Mouse (Mus musculus) megakaryocyte progenitor cell, adult 5-6 weeks (primary cell): ENCODE data around the gene Zfp422. TPM values are rescaled to one million over a fixed set of nuclear protein-coding genes. Genes with fewer than 3 reads are reported as not detected.
"Not testable (repeated sequence)": the region's sequence is repeated elsewhere in the genome, so short reads cannot be mapped to it uniquely, and the experiment has no call there.

Experiments used
- ATAC-seq: replicated peaks from 2 replicates; pipeline ENCODE4 v1.8.0; 2016; ENCODE audit warnings: mild to moderate bottlenecking, moderate TSS enrichment, inconsistent platforms; ENCODE audit not compliant: poor library complexity
- total RNA-seq, 2 experiments: library from RNA; stranded (forward) in 1 of 2; stranded (reverse) in 1 of 2; fragments of 157-497, 149-512 nt in 1 of 2; fragments of 200-1000 nt in 1 of 2; gene quantifications; 2 replicates each; pipeline versions ENCODE4 v1.2.3 to v1.2.4; 2015 to 2017

Gene Zfp422
- total RNA-seq, 2 experiments from 2014 or later: 58.4 to 134 TPM

GRCm38 (mm10) chr6:116600969-116601368 lies 27.8 kb downstream of the Zfp422 start:
- not testable (repeated sequence) for ATAC-seq

GRCm38 (mm10) chr6:116584095-116584494 lies 44.7 kb downstream of the Zfp422 start, which contains the start of gene Olfr215:
Olfr215 (minus strand) TSS chr6:116584195.
- no peak for ATAC-seq

Other genes starting within 250 kb of the Zfp422 start
- 8.1 and 9.5 TPM in 2 replicates for gene Alox5, start 167.8 kb downstream of the Zfp422 start, total RNA-seq (2015)
- gene Alox5, start 167.8 kb downstream of the Zfp422 start, total RNA-seq (2017): 5.9 and 12.3 TPM in 2 replicates
- not detected in 2 replicates for gene Olfr211, start 139.9 kb downstream of the Zfp422 start, total RNA-seq (2015)
- gene Olfr211, start 139.9 kb downstream of the Zfp422 start, total RNA-seq (2017): not detected in 2 replicates
- 0.07 and 0.20 TPM in 2 replicates for gene Olfr212, start 122.5 kb downstream of the Zfp422 start, total RNA-seq (2015)
- not detected in 2 replicates for gene Olfr212, start 122.5 kb downstream of the Zfp422 start, total RNA-seq (2017)
- not detected in 2 replicates for gene Olfr213, start 90.5 kb downstream of the Zfp422 start, total RNA-seq (2015)
- not detected in 2 replicates for gene Olfr213, start 90.5 kb downstream of the Zfp422 start, total RNA-seq (2017)
- gene Gm5580, start 77.9 kb downstream of the Zfp422 start, total RNA-seq (2015): 0.67 and 0.98 TPM in 2 replicates
- 0.29 and 0.30 TPM in 2 replicates for gene Gm5580, start 77.9 kb downstream of the Zfp422 start, total RNA-seq (2017)
- gene Olfr214, start 74.8 kb downstream of the Zfp422 start, total RNA-seq (2015): not detected in 2 replicates
- not detected in 2 replicates for gene Olfr214, start 74.8 kb downstream of the Zfp422 start, total RNA-seq (2017)
- gene Olfr215, start 44.8 kb downstream of the Zfp422 start, total RNA-seq (2015): not detected in 2 replicates
- gene Olfr215, start 44.8 kb downstream of the Zfp422 start, total RNA-seq (2017): not detected in 2 replicates
- 0.44 TPM in 1 of 2 replicates, not detected in the other for gene Depp1, start 21.6 kb upstream of the Zfp422 start, total RNA-seq (2015)
- 0.08 TPM in 1 of 2 replicates, not detected in the other for gene Depp1, start 21.6 kb upstream of the Zfp422 start, total RNA-seq (2017)
- gene Rassf4, start 45.0 kb upstream of the Zfp422 start, total RNA-seq (2015): 44.9 and 57.1 TPM in 2 replicates
- 35.8 and 40.9 TPM in 2 replicates for gene Rassf4, start 45.0 kb upstream of the Zfp422 start, total RNA-seq (2017)
- 0.12 and 0.17 TPM in 2 replicates for gene Tmem72, start 87.9 kb upstream of the Zfp422 start, total RNA-seq (2015)
- gene Tmem72, start 87.9 kb upstream of the Zfp422 start, total RNA-seq (2017): under 0.01 and 0.03 TPM in 2 replicates